Mouse (Mus musculus) forebrain, embryonic 11.5 days (tissue): ENCODE results near the gene Isg20. TPM values are rescaled to one million over a fixed set of nuclear protein-coding genes. Genes with fewer than 3 reads are reported as not detected.

Experiments
- ATAC-seq: fragments of 200-750 bp; cut with Nextera tagmentation; replicated peaks from 2 replicates; pipeline ENCODE4 v1.8.0; 2017; ENCODE audit warnings: moderate TSS enrichment; ENCODE audit not compliant: low FRiP score
- DNase-seq: peaks from one replicate; pipeline ENCODE4 v3.0.0-alpha.2; 2017; ENCODE audit warnings: low spot score
- H3K27ac ChIP-seq: fragments of 300-500 bp; sonication (generic); 2 replicates; pipeline ENCODE4 v1.5.1; 2014; ENCODE audit warnings: low read depth, low read length
- H3K27me3 ChIP-seq: fragments of 300-500 bp; sonication (generic); 2 replicates; pipeline ENCODE4 v1.6.1; 2014; ENCODE audit warnings: mild to moderate bottlenecking, low read length, mixed read lengths; ENCODE audit not compliant: control insufficient read depth, insufficient read depth
- H3K36me3 ChIP-seq: fragments of 300-500 bp; sonication (generic); 2 replicates; pipeline ENCODE4 v1.6.1; 2014; ENCODE audit warnings: mild to moderate bottlenecking, low read length, moderate library complexity, mixed read lengths; ENCODE audit not compliant: control insufficient read depth, insufficient read depth
- H3K4me1 ChIP-seq: fragments of 300-500 bp; sonication (generic); replicated peaks from 2 replicates; pipeline ENCODE4 v1.6.1; 2014; ENCODE audit warnings: low read length, mixed read lengths; ENCODE audit not compliant: control insufficient read depth, insufficient read depth
- H3K4me2 ChIP-seq: fragments of 300-500 bp; sonication (generic); 2 replicates; pipeline ENCODE4 v1.6.1; 2014; ENCODE audit warnings: low read depth, mild to moderate bottlenecking, low read length, moderate library complexity, mixed read lengths; ENCODE audit not compliant: severe bottlenecking
- H3K4me3 ChIP-seq: fragments of 300-500 bp; sonication (generic); 2 replicates; pipeline ENCODE4 v1.5.1; 2014; ENCODE audit warnings: low read depth, low read length
- H3K9ac ChIP-seq: fragments of 300-500 bp; sonication (generic); 2 replicates; pipeline ENCODE4 v1.6.1; 2014; ENCODE audit warnings: low read length
- H3K9me3 ChIP-seq: fragments of 300-500 bp; sonication (generic); 2 replicates; pipeline ENCODE4 v1.6.1; 2016; ENCODE audit warnings: low read length, mixed read lengths; ENCODE audit not compliant: control insufficient read depth
- WGBS: fragments of 180-500 bp; shearing (Covaris S2); extraction: QIAGEN DNeasy Blood & Tissue Kit; methylation state at CpG from one replicate; pipeline ENCODE4 v1.1.7; 2014; 5-methylcytosine and 5-hydroxymethylcytosine counted together
- microRNA-seq: library from miRNA; unstranded; fragments of <30 nt; microRNA quantifications from one replicate; pipeline ENCODE4, GENCODE M21; 2016; ENCODE audit not compliant: insufficient number of aligned reads
- polyA plus RNA-seq: library from polyadenylated mRNA; unstranded; fragments of >200 nt; fragmentation: Nextera tagmentation; extraction: Ambion mirVana; gene quantifications from 2 replicates; pipeline ENCODE4 v1.2.1, GENCODE M21; 2014

Gene Isg20
- polyA plus RNA-seq, 1 experiment from 2014 or later: 0.39 TPM

DNA sequence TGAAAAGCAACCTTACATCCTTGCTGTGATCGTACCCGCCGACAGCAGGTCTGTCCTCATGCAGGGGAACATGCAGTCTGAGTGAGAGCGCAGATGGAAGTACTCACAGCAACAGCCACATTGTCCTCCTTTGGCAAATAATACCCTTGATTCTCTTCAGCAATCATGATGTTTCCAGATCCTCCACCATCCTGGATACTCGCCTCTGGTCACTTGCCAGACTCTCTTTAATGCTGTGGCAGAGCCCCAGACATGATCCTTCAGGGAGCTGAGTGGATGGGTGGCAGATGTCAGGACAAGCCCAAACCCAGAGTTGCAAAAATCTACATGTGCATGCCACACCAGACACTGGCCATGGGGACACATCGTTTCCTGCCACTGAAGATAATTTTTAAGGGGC is 41.9 kb downstream of the Isg20 start:
- Histone ChIP-seq H3K4me3 (no peak overlapping the region), H3K36me3 (no peaks in the 10 kb centered on the region), H3K4me2 (no peak overlapping the region), H3K9me3 (no peaks in the 10 kb centered on the region), H3K9ac (no peak overlapping the region), H3K4me1 (no peaks in the 10 kb centered on the region), H3K27ac (no peak overlapping the region), H3K27me3 (no peaks in the 10 kb centered on the region)
- DNase-seq: no peak
- ATAC-seq: no peak
- 85% methylated on average over 6 of the region's 6 CpGs for WGBS

- Histone ChIP-seq H3K9ac (no peak overlapping the region), H3K36me3 (no peaks in the 10 kb centered on the region), H3K4me3 (no peak overlapping the region), H3K27ac (no peak overlapping the region), H3K4me1 (no peaks in the 10 kb centered on the region), H3K4me2 (no peak overlapping the region), H3K27me3 (no peaks in the 10 kb centered on the region), H3K9me3 (no peaks in the 10 kb centered on the region)
- 72% methylated on average over 6 of the region's 6 CpGs for WGBS
- no peak for ATAC-seq
- DNase-seq: no peak
Measured at GRCm38 (mm10) chr7:78958499-78959073, 45.4 kb downstream of the Isg20 start.

DNA sequence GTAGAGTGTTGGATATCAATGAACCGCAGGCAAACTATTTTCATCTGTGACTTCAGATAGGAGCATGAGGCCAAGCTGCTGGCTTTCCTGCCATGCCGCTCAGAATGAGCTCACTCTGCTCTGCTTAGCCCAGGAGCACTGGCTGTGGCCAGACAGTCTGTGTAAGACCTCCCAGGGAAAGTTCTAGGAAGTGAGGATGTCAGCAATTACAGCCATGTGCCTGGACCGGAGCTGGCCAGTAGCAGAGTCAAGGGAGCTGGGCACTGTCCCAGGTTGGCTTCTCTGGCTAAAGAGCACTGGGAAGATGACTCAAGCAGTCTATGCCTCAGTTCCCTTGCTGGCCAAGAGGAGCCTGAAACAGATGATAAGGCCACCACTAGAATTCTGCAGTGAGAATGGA is 50.7 kb downstream of the Isg20 start:
- no peak overlapping the region for H3K27ac ChIP-seq
- no peak overlapping the region for H3K9ac ChIP-seq
- no peak for ATAC-seq
- no peak overlapping the region for H3K4me2 ChIP-seq
- no peaks in the 10 kb centered on the region for H3K36me3 ChIP-seq
- no peaks in the 10 kb centered on the region for H3K27me3 ChIP-seq
- H3K4me3 ChIP-seq: no peak overlapping the region
- no peaks in the 10 kb centered on the region for H3K4me1 ChIP-seq
- DNase-seq: no peak
- 90% methylated on average over 3 of the region's 3 CpGs for WGBS
- H3K9me3 ChIP-seq: no peaks in the 10 kb centered on the region

Small RNAs within 50 kb of the gene (microRNA-seq; reads per million reads assigned to microRNA genes)
- gene Mir7-2: 241 reads per million, percentile 47 among the genes with 10 or more reads in this experiment

Other genes starting within 250 kb of the Isg20 start
- gene Ntrk3, start 175.4 kb upstream of the Isg20 start, polyA plus RNA-seq: 6.4 and 7.3 TPM in 2 replicates
- 81.4 and 85.2 TPM in 2 replicates for gene Mrps11, start 130.3 kb upstream of the Isg20 start, polyA plus RNA-seq
- 70.5 and 73.0 TPM in 2 replicates for gene Mrpl46, start 129.9 kb upstream of the Isg20 start, polyA plus RNA-seq
- gene Det1, start 66.2 kb upstream of the Isg20 start, polyA plus RNA-seq: 24.3 and 24.8 TPM in 2 replicates
- 54.2 and 65.4 TPM in 2 replicates for gene Aen, start 17.6 kb upstream of the Isg20 start, polyA plus RNA-seq
- 0.05 and 0.15 TPM in 2 replicates for gene Acan, start 140.1 kb downstream of the Isg20 start, polyA plus RNA-seq
- gene Hapln3, start 217.6 kb downstream of the Isg20 start, polyA plus RNA-seq: 1.5 and 2.8 TPM in 2 replicates
- gene Mfge8, start 235.6 kb downstream of the Isg20 start, polyA plus RNA-seq: 65.1 and 78.7 TPM in 2 replicates